Mouse (Mus musculus): ENCODE measurements around the gene Fgf11.

Fgf11 gene

GRCm38 (mm10) chr11:69757303-69758089 is 44.2 kb downstream of the Fgf11 start:
- DNase-seq (ENCODE audit: extremely low spot score) = no peak

- DNase-seq (ENCODE audit: extremely low spot score) = no peak
Observed at GRCm38 (mm10) chr11:69754701-69755100, 47.0 kb downstream of the Fgf11 start.

- DNase-seq (ENCODE audit: extremely low spot score) = no peak
Observed at GRCm38 (mm10) chr11:69754233-69754632, 47.4 kb downstream of the Fgf11 start.

- DNase-seq (ENCODE audit: extremely low spot score) = no peak
Observed at GRCm38 (mm10) chr11:69752686-69753085, 49.0 kb downstream of the Fgf11 start.

GRCm38 (mm10) chr11:69751635-69752034 is 50.0 kb downstream of the Fgf11 start:
- DNase-seq (ENCODE audit: extremely low spot score) = no peak

Measured in embryo, embryonic 9.5 days (tissue).